11 mouse cellular contexts compared by ENCODE assay signal in the genomic region with DNA sequence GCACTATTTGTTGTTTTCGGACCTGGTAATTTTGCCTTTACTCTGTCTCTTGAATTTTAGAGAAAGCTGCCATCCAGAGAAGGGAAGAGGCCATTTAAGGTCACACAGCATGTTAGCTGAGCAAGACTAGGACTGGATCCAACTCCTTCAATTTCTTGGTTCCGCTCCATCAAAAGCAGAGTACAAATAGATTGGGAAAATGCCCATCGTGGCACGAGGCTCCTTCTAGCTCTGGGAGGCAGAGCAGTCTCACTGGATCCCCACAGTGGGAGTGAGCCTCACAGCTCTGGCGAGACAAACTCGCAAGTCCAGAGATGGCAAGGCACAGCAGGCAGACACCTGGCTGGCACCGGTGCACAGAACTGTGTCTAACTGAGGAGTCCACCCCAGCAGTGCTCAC.
A peak's percentile ranks its signal among the peaks of the same experiment; 100 is the strongest.
DNase-seq lines count a peak whose midpoint lies in the region; ATAC-seq and TF ChIP-seq lines count a peak whose summit lies in the region.
"Had no signal": no experiment of that assay in that cellular context is flagged by ENCODE, and none has a peak within 500 bp of the region (broad histone marks: within the 10 kb centered on the region; RNA-seq: fewer than 3 reads in every experiment).

No protein-coding gene starts in this region.

- H3K4me2 ChIP-seq in midbrain, postnatal 0 days (ENCODE audit: low read depth, low read length, poor library complexity, severe bottlenecking) = no peak overlapping the region
- H3K4me2 ChIP-seq in midbrain, embryonic 14.5 days (ENCODE audit: low read length) = no peak overlapping the region
- H3K4me2 ChIP-seq in midbrain, embryonic 15.5 days = no peak overlapping the region
- H3K4me2 ChIP-seq: embryonic facial prominence, embryonic 15.5 days had no signal

- 73% methylated on average over 7 of the region's 7 CpGs for WGBS in midbrain, postnatal 0 days
- WGBS in midbrain, embryonic 14.5 days = 78% methylated on average over 7 of the region's 7 CpGs
- 73% methylated on average over 7 of the region's 7 CpGs for WGBS in midbrain, embryonic 15.5 days

- no peak overlapping the region for H3K9ac ChIP-seq in midbrain, postnatal 0 days (replicated peaks; ENCODE audit: low read length, poor library complexity, severe bottlenecking)
- H3K9ac ChIP-seq in midbrain, embryonic 14.5 days (replicated peaks; ENCODE audit: low read length) = no peak overlapping the region
- no peak overlapping the region for H3K9ac ChIP-seq in midbrain, embryonic 15.5 days
- H3K9ac ChIP-seq: embryonic facial prominence, embryonic 15.5 days had no signal

- ATAC-seq in midbrain, postnatal 0 days (ENCODE audit: low FRiP score) = no peak
- no peak for ATAC-seq in midbrain, embryonic 14.5 days (ENCODE audit: low FRiP score, low TSS enrichment)
- ATAC-seq in midbrain, embryonic 15.5 days (replicated peaks) = no peak
- ATAC-seq: Patski had no signal

- no peak for TF ChIP-seq CTCF in midbrain, postnatal 0 days (IDR thresholded peaks at IDR 0.05)

- no peak overlapping the region for H3K27ac ChIP-seq in midbrain, postnatal 0 days (ENCODE audit: low read depth, low read length)
- H3K27ac ChIP-seq in midbrain, embryonic 14.5 days (replicated peaks; ENCODE audit: low read depth, low read length) = no peak overlapping the region
- H3K27ac ChIP-seq in midbrain, embryonic 15.5 days = no peak overlapping the region
- H3K27ac ChIP-seq: embryonic facial prominence, embryonic 15.5 days had no signal

- no peaks in the 10 kb centered on the region for H3K36me3 ChIP-seq in midbrain, postnatal 0 days (ENCODE audit: insufficient read depth, low read length)
- H3K36me3 ChIP-seq in midbrain, embryonic 14.5 days (ENCODE audit: control insufficient read depth, insufficient read depth, low read length) = no peaks in the 10 kb centered on the region
- H3K36me3 ChIP-seq in midbrain, embryonic 15.5 days (replicated peaks) = no peaks in the 10 kb centered on the region
- H3K36me3 ChIP-seq: embryonic facial prominence, embryonic 15.5 days had no signal

- H3K9me3 ChIP-seq in midbrain, postnatal 0 days (ENCODE audit: low read length) = no peaks in the 10 kb centered on the region
- no peaks in the 10 kb centered on the region for H3K9me3 ChIP-seq in midbrain, embryonic 14.5 days (ENCODE audit: control insufficient read depth, low read length)
- H3K9me3 ChIP-seq in midbrain, embryonic 15.5 days = no peaks in the 10 kb centered on the region
- H3K9me3 ChIP-seq: embryonic facial prominence, embryonic 15.5 days had no signal

- no peak overlapping the region for H3K4me3 ChIP-seq in midbrain, postnatal 0 days (ENCODE audit: low read depth, low read length)
- H3K4me3 ChIP-seq in midbrain, embryonic 14.5 days (replicated peaks; ENCODE audit: low read depth, low read length) = no peak overlapping the region
- H3K4me3 ChIP-seq in midbrain, embryonic 15.5 days = no peak overlapping the region
- H3K4me3 ChIP-seq: embryonic facial prominence, embryonic 15.5 days; myocyte had no signal

- peak; percentile 62 for DNase-seq in midbrain, postnatal 0 days (ENCODE audit: low spot score)
- no peak for DNase-seq in midbrain, embryonic 14.5 days
- DNase-seq in cerebellum, postnatal 10 days = peak; percentile 89 to 91
- peak; percentile 24 for DNase-seq in kidney, adult 9 months
- DNase-seq in right cerebral cortex, postnatal 10 days (ENCODE audit: low spot score in 2 of 2) = peak; percentile 81
- DNase-seq in spleen, adult 18-20 months = no peak
- DNase-seq in B cell, adult 2 months = no peak

- H3K4me1 ChIP-seq in midbrain, postnatal 0 days (ENCODE audit: insufficient read depth, low read length) = no peaks in the 10 kb centered on the region
- H3K4me1 ChIP-seq in midbrain, embryonic 14.5 days (ENCODE audit: control insufficient read depth, insufficient read depth, low read length) = no peaks in the 10 kb centered on the region
- 0 out of 2 replicates have a peak, but pooled peaks cover 5% of the 10 kb centered on the region for H3K4me1 ChIP-seq in midbrain, embryonic 15.5 days

- H3K27me3 ChIP-seq in midbrain, postnatal 0 days (ENCODE audit: insufficient read depth, low read length) = no peaks in the 10 kb centered on the region
- no peaks in the 10 kb centered on the region for H3K27me3 ChIP-seq in midbrain, embryonic 14.5 days (ENCODE audit: control insufficient read depth, insufficient read depth, low read length)
- 0 out of 2 replicates have a peak, but pooled peaks cover 2% of the 10 kb centered on the region for H3K27me3 ChIP-seq in midbrain, embryonic 15.5 days (replicated peaks)
- H3K27me3 ChIP-seq: embryonic facial prominence, embryonic 15.5 days had no signal

Comparison
In these comparisons a context has a peak if more than half of its experiments do, and no peak if none do; other contexts are left out.
1. DNase-seq: peak in midbrain, postnatal 0 days (single experiment), cerebellum, postnatal 10 days (2 of 2), kidney, adult 9 months (single experiment) and right cerebral cortex, postnatal 10 days (2 of 2); none in midbrain, embryonic 14.5 days (single experiment), spleen, adult 18-20 months (0 of 2) and B cell, adult 2 months (0 of 2).